Mouse (Mus musculus): ENCODE measurements around the gene Evi5. TPM values are rescaled to one million over a fixed set of nuclear protein-coding genes. Genes with fewer than 3 reads are reported as not detected.

Evi5 gene
- polyA plus RNA-seq, 1 experiment: 37.2 TPM

DNA sequence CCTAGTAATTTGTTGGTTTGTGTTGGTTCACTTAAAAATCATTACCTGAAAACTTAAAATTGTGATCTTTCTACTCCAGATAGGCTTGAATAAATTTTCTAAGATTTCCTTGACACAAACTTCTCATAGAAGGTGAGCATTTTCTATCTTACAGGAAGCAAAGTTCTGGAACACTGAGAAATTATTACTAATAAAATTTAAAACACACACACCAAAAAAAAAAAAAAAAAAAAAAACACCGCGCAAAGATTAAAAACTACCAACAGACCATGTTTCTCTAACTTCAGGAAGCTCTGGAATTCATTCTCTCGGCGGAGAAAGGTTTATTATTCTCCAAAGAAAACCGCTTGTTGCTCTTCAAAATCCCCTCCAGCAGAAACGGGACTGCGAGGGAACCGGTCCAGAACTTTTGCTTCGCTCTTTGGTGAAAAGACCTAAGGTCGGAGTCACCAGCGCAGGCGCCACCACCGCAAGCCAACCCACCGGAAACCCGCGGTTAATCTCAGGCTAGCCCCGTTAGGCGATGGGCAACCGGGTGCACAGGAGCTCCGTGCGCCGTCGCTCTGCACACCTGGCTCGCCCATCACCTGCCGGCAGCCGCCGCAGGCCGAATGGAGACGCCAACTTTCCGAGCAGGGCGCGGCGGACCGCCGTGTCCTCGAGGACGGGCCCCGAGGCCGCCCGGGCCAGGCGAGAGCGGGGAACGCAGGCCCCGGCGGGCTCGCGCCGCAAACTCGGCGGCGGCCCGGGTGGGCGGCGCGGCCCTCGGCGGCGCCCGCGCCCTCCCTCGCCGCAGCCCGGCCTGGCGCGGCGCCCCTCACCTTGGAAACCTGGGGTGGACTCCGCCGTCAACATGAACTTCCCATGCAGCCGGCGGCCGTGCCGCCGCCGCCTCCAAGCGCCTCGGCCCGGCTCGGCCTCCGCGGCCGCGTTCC is 6.7 kb downstream of the Evi5 start:
- WGBS: under 1% methylated on average over 81 of the region's 82 CpGs
- no peak for TF ChIP-seq CTCF (IDR thresholded peaks at IDR 0.05; ENCODE audit: borderline replicate concordance, insufficient read depth, low read depth, low read length)
- TF ChIP-seq POLR2A (IDR thresholded peaks at IDR 0.05; ENCODE audit: borderline replicate concordance, insufficient read depth, low read length): no peak

DNA sequence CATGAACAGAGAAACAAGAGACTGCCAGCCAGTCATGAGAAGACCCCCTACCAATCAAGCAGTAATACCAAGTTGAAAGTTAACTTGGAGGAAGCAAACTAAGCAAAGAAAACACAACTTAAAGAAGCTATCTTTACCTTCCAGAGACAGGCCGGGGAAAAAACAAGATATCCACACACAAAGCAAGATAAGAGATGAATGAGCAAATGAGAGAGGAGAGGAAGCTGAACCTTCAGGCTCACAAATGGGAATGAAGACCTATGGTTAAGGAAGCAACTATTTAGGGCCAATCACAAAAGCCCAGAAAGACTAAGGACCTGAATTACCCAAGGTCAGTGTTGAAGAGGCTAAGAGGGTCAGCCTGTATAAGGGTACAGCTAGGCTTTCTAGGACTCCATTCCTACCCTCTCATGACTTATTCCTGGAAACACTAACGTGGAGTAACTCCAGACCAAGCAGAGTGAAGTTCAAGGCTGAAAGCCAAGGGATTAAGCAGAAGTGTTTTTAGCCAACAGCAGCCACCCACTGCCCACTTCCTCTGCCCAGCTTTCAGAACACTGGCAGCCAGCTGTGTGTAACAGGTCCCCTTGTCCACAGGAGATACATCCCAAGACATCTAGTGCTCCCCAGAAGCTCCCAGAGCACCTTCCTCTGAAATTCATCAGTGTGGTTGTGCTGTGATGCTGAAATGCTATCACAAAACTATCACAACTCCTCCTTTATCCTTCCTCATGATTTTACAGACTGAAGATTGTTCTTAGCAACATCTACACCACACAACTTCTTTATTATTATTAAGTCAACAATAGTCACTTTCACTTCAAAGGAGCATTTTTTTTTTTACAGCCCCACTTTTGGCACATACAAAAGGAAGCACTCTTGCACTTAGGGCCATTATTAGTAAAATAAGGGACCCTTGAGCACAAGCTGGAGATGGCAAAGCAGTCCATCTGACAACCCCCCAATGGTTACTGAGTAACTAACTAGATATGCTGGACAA is 8.5 kb downstream of the Evi5 start:
- WGBS: 58% methylated on average over 2 of the region's 2 CpGs
- H3K4me3 ChIP-seq (replicated peaks; ENCODE audit: insufficient read depth, low read depth, low read length): no peak overlapping the region

More for the DNA sequence above, 6.7 kb downstream of the Evi5 start:
- H3K4me1 ChIP-seq (ENCODE audit: control insufficient read depth, insufficient read depth, low read length): peaks cover 4% of the 10 kb centered on the region
- peak; percentile 56 to 68 for DNase-seq
- peak overlapping the region; percentile 76 for H3K27ac ChIP-seq (ENCODE audit: insufficient read depth, low read length)
- H3K4me3 ChIP-seq (replicated peaks; ENCODE audit: insufficient read depth, low read depth, low read length): peak overlapping the region; percentile 92
- H3K27me3 ChIP-seq (ENCODE audit: control insufficient read depth, insufficient read depth, low read length): no peaks in the 10 kb centered on the region

DNA sequence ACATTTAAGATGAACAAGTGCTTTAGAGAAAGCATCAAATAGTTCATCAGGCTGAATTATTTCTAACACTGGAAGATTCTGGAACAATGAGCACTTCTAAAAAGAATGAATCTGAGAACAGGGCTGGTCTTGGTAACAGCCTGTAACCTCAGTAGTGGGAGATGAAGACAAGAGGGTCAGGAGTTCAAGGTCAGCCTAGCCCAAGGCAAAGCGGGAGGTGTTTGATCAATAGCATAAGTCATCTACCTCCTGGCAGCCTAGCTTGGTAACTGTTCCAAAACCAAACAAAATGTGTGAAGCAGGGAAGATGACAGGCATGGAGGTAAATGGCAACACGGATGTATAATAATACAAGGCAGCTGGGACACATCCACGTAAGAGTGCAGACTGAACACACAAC is 10.9 kb downstream of the Evi5 start:
- 87% methylated on average over 3 of the region's 3 CpGs for WGBS
- Histone ChIP-seq H3K4me1 (ENCODE audit: control insufficient read depth, insufficient read depth, low read length) (peaks cover 4% of the 10 kb centered on the region), H3K27me3 (ENCODE audit: control insufficient read depth, insufficient read depth, low read length) (no peaks in the 10 kb centered on the region), H3K27ac (ENCODE audit: insufficient read depth, low read length) (no peak overlapping the region), H3K4me3 (replicated peaks; ENCODE audit: insufficient read depth, low read depth, low read length) (no peak overlapping the region)
- TF ChIP-seq CTCF (IDR thresholded peaks at IDR 0.05; ENCODE audit: borderline replicate concordance, insufficient read depth, low read depth, low read length): no peak
- no peak for DNase-seq

More for the DNA sequence above, 8.5 kb downstream of the Evi5 start:
- no peak overlapping the region for H3K27ac ChIP-seq (ENCODE audit: insufficient read depth, low read length)
- H3K27me3 ChIP-seq (ENCODE audit: control insufficient read depth, insufficient read depth, low read length): no peaks in the 10 kb centered on the region
- peaks cover 4% of the 10 kb centered on the region for H3K4me1 ChIP-seq (ENCODE audit: control insufficient read depth, insufficient read depth, low read length)
- DNase-seq: no peak
- no peak for TF ChIP-seq CTCF (IDR thresholded peaks at IDR 0.05; ENCODE audit: borderline replicate concordance, insufficient read depth, low read depth, low read length)
- no peak for TF ChIP-seq POLR2A (IDR thresholded peaks at IDR 0.05; ENCODE audit: borderline replicate concordance, insufficient read depth, low read length)

DNA sequence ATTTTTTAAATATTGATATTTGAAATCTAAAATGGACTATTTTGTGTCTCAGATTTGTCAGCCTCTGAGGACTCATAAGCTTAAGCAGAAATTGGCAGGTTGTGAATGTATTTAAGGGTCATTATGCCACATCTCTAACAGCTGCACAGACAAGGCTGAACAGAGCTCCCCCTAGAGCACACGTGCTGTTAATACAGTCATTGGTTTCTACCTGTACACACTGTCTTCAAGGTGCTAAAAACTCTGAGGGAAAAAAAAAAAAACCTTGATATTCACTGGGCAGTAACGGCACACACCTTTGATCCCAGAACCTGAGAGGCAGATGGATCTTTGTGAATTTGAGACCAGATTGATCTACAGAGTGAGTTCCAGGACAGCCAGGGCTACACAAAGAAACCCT is 15.9 kb downstream of the Evi5 start:
- no peaks in the 10 kb centered on the region for H3K4me1 ChIP-seq (ENCODE audit: control insufficient read depth, insufficient read depth, low read length)
- 50% methylated on average over 2 of the region's 2 CpGs for WGBS
- no peak overlapping the region for H3K27ac ChIP-seq (ENCODE audit: insufficient read depth, low read length)
- H3K27me3 ChIP-seq (ENCODE audit: control insufficient read depth, insufficient read depth, low read length): no peaks in the 10 kb centered on the region
- no peak overlapping the region for H3K4me3 ChIP-seq (replicated peaks; ENCODE audit: insufficient read depth, low read depth, low read length)
- no peak for DNase-seq
- TF ChIP-seq POLR2A (IDR thresholded peaks at IDR 0.05; ENCODE audit: borderline replicate concordance, insufficient read depth, low read length) (no peak), CTCF (IDR thresholded peaks at IDR 0.05; ENCODE audit: borderline replicate concordance, insufficient read depth, low read depth, low read length) (peak; percentile 34; the same call in 1 of the 2 replicates)

DNA sequence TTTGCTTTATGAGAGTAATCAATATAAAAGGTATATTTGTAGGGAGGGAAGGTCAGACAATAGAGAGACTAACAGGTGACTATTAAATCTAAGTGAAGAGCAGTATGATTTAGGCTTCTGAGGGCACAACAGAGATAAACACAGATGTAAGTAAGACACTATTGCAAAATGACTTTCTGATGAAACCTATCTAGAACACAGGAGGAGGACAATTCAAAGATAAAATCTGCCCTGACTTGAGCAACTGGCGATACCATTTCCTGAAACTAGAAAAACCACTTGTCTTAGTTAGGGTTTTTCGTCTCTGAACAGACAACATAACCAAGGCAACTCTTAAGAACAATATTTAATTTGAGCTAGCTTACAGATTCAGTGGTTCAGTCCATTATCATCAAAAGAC is 19.4 kb downstream of the Evi5 start:
- no peak for DNase-seq
- WGBS: 98% methylated on average over 2 of the region's 2 CpGs
- no peak overlapping the region for H3K27ac ChIP-seq (ENCODE audit: insufficient read depth, low read length)
- H3K27me3 ChIP-seq (ENCODE audit: control insufficient read depth, insufficient read depth, low read length): no peaks in the 10 kb centered on the region
- no peak for TF ChIP-seq CTCF (IDR thresholded peaks at IDR 0.05; ENCODE audit: borderline replicate concordance, insufficient read depth, low read depth, low read length)
- no peaks in the 10 kb centered on the region for H3K4me1 ChIP-seq (ENCODE audit: control insufficient read depth, insufficient read depth, low read length)
- no peak overlapping the region for H3K4me3 ChIP-seq (replicated peaks; ENCODE audit: insufficient read depth, low read depth, low read length)

DNA sequence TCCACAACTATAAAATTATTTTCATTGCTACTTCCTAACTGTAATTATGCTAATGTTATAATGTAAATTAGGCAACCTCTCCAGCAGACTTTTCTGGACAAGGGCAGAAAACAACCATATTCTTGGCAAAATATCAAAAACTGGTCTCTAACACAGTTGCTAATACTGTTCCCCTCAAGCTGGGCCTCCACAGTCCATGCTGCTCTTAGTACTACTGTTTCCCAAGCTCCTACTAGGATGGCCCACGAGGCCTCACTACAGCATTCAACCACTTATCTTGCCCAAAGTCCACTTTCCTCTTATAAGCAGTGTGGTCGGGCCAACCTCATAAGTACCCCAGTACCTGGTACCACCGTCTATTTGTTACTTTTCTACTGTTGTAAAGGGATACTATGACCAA is 20.4 kb downstream of the Evi5 start:
- no peak for DNase-seq
- Histone ChIP-seq H3K27me3 (ENCODE audit: control insufficient read depth, insufficient read depth, low read length) (no peaks in the 10 kb centered on the region), H3K27ac (ENCODE audit: insufficient read depth, low read length) (no peak overlapping the region), H3K4me1 (ENCODE audit: control insufficient read depth, insufficient read depth, low read length) (no peaks in the 10 kb centered on the region), H3K4me3 (replicated peaks; ENCODE audit: insufficient read depth, low read depth, low read length) (no peak overlapping the region)
- WGBS: 60% methylated on average over 3 of the region's 3 CpGs
- TF ChIP-seq CTCF (IDR thresholded peaks at IDR 0.05; ENCODE audit: borderline replicate concordance, insufficient read depth, low read depth, low read length): no peak
- no peak for TF ChIP-seq POLR2A (IDR thresholded peaks at IDR 0.05; ENCODE audit: borderline replicate concordance, insufficient read depth, low read length)

DNA sequence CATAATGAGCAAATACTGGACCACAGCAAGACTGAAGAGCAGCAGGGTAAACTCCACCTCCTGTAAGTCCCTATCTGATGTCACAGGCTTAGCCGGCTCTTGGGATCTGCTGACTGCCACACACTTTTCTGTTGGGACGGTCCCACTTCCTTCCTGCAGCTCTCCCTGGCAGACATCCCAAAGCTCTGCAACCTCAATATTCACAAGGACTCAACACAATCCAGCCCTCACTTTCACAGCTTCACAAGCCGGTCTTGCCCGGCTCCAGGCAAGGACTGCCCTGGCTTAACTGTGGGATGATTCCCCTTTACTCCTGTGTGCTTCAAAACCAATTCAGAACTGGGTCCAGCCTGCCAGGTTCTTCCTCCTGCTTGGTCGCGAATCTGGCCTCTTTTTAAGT is 21.1 kb downstream of the Evi5 start:
- peak in 1 of 2 experiments; percentile 10 for DNase-seq
- 16% methylated on average over 6 of the region's 6 CpGs for WGBS
- no peaks in the 10 kb centered on the region for H3K4me1 ChIP-seq (ENCODE audit: control insufficient read depth, insufficient read depth, low read length)
- no peak overlapping the region for H3K4me3 ChIP-seq (replicated peaks; ENCODE audit: insufficient read depth, low read depth, low read length)
- no peaks in the 10 kb centered on the region for H3K27me3 ChIP-seq (ENCODE audit: control insufficient read depth, insufficient read depth, low read length)
- no peak overlapping the region for H3K27ac ChIP-seq (ENCODE audit: insufficient read depth, low read length)
- TF ChIP-seq CTCF (IDR thresholded peaks at IDR 0.05; ENCODE audit: borderline replicate concordance, insufficient read depth, low read depth, low read length) (no peak), POLR2A (IDR thresholded peaks at IDR 0.05; ENCODE audit: borderline replicate concordance, insufficient read depth, low read length) (no peak)
